Mouse (Mus musculus) bone marrow macrophage, adult 2 months (primary cell): ENCODE data around the gene Reln.

Experiments
- CTCF ChIP-seq: IDR thresholded peaks from 2 replicates; pipeline ENCODE4 v1.5.1; 2012; ENCODE audit warnings: low read depth, mild to moderate bottlenecking, low read length, moderate library complexity
- POLR2A ChIP-seq: IDR thresholded peaks from 2 replicates; pipeline ENCODE4 v1.6.1; 2012; ENCODE audit warnings: mild to moderate bottlenecking, low read depth, low read length, borderline replicate concordance

GRCm38 (mm10) chr5:22323801-22324200 is 20.7 kb downstream of the Reln start:
- TF ChIP-seq CTCF (no peak), POLR2A (no peak)
